Mouse (Mus musculus) myocyte (in vitro differentiated cells): ENCODE results near the gene Cmas.

ENCODE experiments used
- CEBPB ChIP-seq: IDR thresholded peaks from 2 replicates; pipeline ENCODE4 v1.6.1; 2011; ENCODE audit warnings: mild to moderate bottlenecking, moderate library complexity; ENCODE audit not compliant: poor library complexity, insufficient read depth, severe bottlenecking
- E2F4 ChIP-seq: IDR thresholded peaks from one replicate; pipeline ENCODE4 v1.6.1; 2011; ENCODE audit warnings: mild to moderate bottlenecking, control low read depth, moderate library complexity; ENCODE audit not compliant: insufficient read depth
- MAX ChIP-seq: IDR thresholded peaks from one replicate; pipeline ENCODE4 v1.6.1; 2011; ENCODE audit warnings: low read depth, mild to moderate bottlenecking, control low read depth
- MYOG ChIP-seq, 3 experiments: IDR thresholded peaks; one replicate each; pipeline ENCODE4 v1.6.1; 2011; ENCODE audit warnings: control low read depth in 2 of 3, low read depth in 2 of 3, mild to moderate bottlenecking in 2 of 3; ENCODE audit not compliant: insufficient read length in 2 of 3, control insufficient read depth in 1 of 3, insufficient read depth in 1 of 3
- POLR2A ChIP-seq: IDR thresholded peaks from one replicate; pipeline ENCODE4 v1.6.1; 2011; ENCODE audit warnings: low read depth, mild to moderate bottlenecking, control low read depth, moderate library complexity; ENCODE audit not compliant: insufficient read length
- POLR2AphosphoS2 ChIP-seq: IDR thresholded peaks from one replicate; pipeline ENCODE4 v1.6.1; 2011; ENCODE audit warnings: low read depth, control low read depth; ENCODE audit not compliant: insufficient read length
- REST ChIP-seq: IDR thresholded peaks from one replicate; pipeline ENCODE4 v1.6.1; 2011; ENCODE audit warnings: mild to moderate bottlenecking, control low read depth, moderate library complexity; ENCODE audit not compliant: insufficient read depth, insufficient read length
- TCF12 ChIP-seq: IDR thresholded peaks from one replicate; pipeline ENCODE4 v1.6.1; 2011; ENCODE audit warnings: mild to moderate bottlenecking, control low read depth; ENCODE audit not compliant: poor library complexity, insufficient read depth, severe bottlenecking
- TCF3 ChIP-seq: IDR thresholded peaks from one replicate; pipeline ENCODE4 v1.6.1; 2011; ENCODE audit warnings: low read depth, control low read depth; ENCODE audit not compliant: insufficient read length
- USF1 ChIP-seq: IDR thresholded peaks from one replicate; pipeline ENCODE4 v1.6.1; 2011; ENCODE audit warnings: low read depth, mild to moderate bottlenecking, control low read depth, moderate library complexity

GRCm38 (mm10) chr6:142732567-142733290 is 23.8 kb upstream of the Cmas start:
- TF ChIP-seq USF1 (no peak), TCF12 (no peak), POLR2A (no peak), E2F4 (no peak), MAX (no peak), POLR2AphosphoS2 (no peak), REST (no peak), TCF3 (no peak), CEBPB (no peak), MYOG (IDR thresholded peaks at IDR 0.05; ENCODE audit: control insufficient read depth in 1 of 3, insufficient read depth in 1 of 3, insufficient read length in 2 of 3, low read depth in 2 of 3) (no peak)
